Mouse (Mus musculus) kidney, postnatal 0 days (tissue): ENCODE measurements around the gene Dock1. TPM values are rescaled to one million over a fixed set of nuclear protein-coding genes. Genes with fewer than 3 reads are reported as not detected.

Experiments used
- ATAC-seq: fragments of 200-750 bp; cut with Nextera tagmentation; replicated peaks from 2 replicates; pipeline ENCODE4 v1.8.0; 2017; ENCODE audit warnings: low read depth, moderate number of reproducible peaks, moderate TSS enrichment, moderate library complexity; ENCODE audit not compliant: low FRiP score
- DNase-seq: peaks from one replicate; pipeline ENCODE4 v3.0.0-alpha.2; 2016; ENCODE audit warnings: low spot score
- H3K27ac ChIP-seq: fragments of 300-500 bp; sonication (generic); 2 replicates; pipeline ENCODE4 v1.5.1; 2014; ENCODE audit warnings: mild to moderate bottlenecking
- H3K27me3 ChIP-seq: fragments of 300-500 bp; sonication (generic); 2 replicates; pipeline ENCODE4 v1.6.1; 2014; ENCODE audit warnings: low read length, mixed read lengths; ENCODE audit not compliant: insufficient read depth
- H3K36me3 ChIP-seq: fragments of 300-500 bp; sonication (generic); 2 replicates; pipeline ENCODE4 v1.6.1; 2014; ENCODE audit warnings: low read length, mixed read lengths; ENCODE audit not compliant: insufficient read depth
- H3K4me1 ChIP-seq: fragments of 300-500 bp; sonication (generic); replicated peaks from 2 replicates; pipeline ENCODE4 v1.6.1; 2014; ENCODE audit warnings: antibody characterized with exemption, low read length, mixed read lengths; ENCODE audit not compliant: insufficient read depth
- H3K4me2 ChIP-seq: fragments of 300-500 bp; sonication (generic); 2 replicates; pipeline ENCODE4 v1.6.1; 2014; ENCODE audit warnings: mild to moderate bottlenecking, low read length, moderate library complexity, mixed read lengths
- H3K4me3 ChIP-seq: fragments of 300-500 bp; sonication (generic); replicated peaks from 2 replicates; pipeline ENCODE4 v1.5.1; 2014; ENCODE audit warnings: low read depth, low read length
- H3K9ac ChIP-seq: fragments of 300-500 bp; sonication (generic); 2 replicates; pipeline ENCODE4 v1.6.1; 2014; ENCODE audit warnings: low read depth, low read length
- H3K9me3 ChIP-seq: fragments of 300-500 bp; sonication (generic); replicated peaks from 2 replicates; pipeline ENCODE4 v1.6.1; 2016; ENCODE audit warnings: low read length, inconsistent platforms, mixed read lengths
- CTCF ChIP-seq: IDR thresholded peaks from 2 replicates; pipeline ENCODE4 v1.5.1; 2016; ENCODE audit warnings: antibody characterized with exemption, low read depth, mild to moderate bottlenecking, moderate library complexity
- WGBS: fragments of 180-500 bp; shearing (Covaris S2); extraction: QIAGEN DNeasy Blood & Tissue Kit; methylation state at CpG from one replicate; pipeline ENCODE4 v1.1.7; 2014; 5-methylcytosine and 5-hydroxymethylcytosine counted together
- polyA plus RNA-seq: library from polyadenylated mRNA; unstranded; fragments of >200 nt; fragmentation: Nextera tagmentation; extraction: Ambion mirVana; gene quantifications from 2 replicates; pipeline ENCODE4 v1.2.1, GENCODE M21; 2015

Gene Dock1
- polyA plus RNA-seq, 1 experiment from 2014 or later: 23.9 TPM

DNA sequence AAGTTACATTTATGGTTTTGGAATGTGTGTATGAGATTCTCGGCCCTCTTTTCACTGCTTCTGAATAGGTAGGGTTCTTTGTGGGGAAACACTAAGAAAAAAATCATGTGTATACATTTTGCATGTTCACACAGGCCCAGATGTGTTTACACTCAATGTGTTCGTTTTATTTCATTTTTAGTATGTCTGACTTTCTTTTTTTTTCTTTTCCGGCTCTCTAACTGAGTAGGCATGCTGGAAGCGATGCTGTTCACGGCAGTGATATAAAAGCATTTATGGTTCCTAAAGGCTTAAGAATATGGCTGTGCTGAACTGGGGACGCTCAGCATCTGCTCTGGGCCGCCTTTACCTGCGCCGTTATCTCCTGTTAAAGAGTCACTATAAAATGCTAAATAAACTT is 52.5 kb downstream of the Dock1 start:
- H3K4me2 ChIP-seq: no peak overlapping the region
- no peak overlapping the region for H3K27ac ChIP-seq
- TF ChIP-seq CTCF: no peak
- no peaks in the 10 kb centered on the region for H3K27me3 ChIP-seq
- ATAC-seq (no peak), DNase-seq (no peak)
- no peak overlapping the region for H3K4me3 ChIP-seq
- H3K9ac ChIP-seq: no peak overlapping the region
- H3K4me1 ChIP-seq: peaks cover 5% of the 10 kb centered on the region; the same call in 1 of the 2 replicates
- 0 out of 2 replicates have a peak, but pooled peaks cover 7% of the 10 kb centered on the region for H3K36me3 ChIP-seq
- 86% methylated on average over 9 of the region's 9 CpGs for WGBS
- H3K9me3 ChIP-seq: no peaks in the 10 kb centered on the region

DNA sequence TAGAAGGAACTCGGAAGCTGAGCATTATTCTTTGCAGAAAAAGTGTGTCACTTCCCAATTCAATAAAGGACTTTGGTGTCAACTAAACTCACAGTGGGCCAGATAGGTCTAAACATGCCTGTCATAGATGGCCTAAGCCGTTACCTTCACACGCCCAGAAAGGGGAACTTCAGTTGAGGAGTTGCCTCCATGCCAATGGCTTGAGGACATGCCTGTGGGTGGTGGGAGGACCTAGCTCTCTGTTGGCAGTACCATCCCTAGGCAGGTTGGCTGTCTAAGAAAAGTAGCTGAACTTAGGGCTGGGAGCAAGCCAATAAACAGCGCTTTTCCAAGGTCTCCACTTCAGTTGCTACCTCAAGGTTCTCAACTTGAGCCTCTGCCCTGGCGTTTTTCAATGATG is 53.1 kb downstream of the Dock1 start:
- TF ChIP-seq CTCF: no peak
- ATAC-seq: no peak
- H3K4me2 ChIP-seq: no peak overlapping the region
- H3K9ac ChIP-seq: no peak overlapping the region
- H3K4me1 ChIP-seq: peaks cover 5% of the 10 kb centered on the region; the same call in 1 of the 2 replicates
- no peak for DNase-seq
- WGBS: 82% methylated on average over 5 of the region's 5 CpGs
- H3K9me3 ChIP-seq: no peaks in the 10 kb centered on the region
- H3K36me3 ChIP-seq: 0 out of 2 replicates have a peak, but pooled peaks cover 7% of the 10 kb centered on the region
- H3K4me3 ChIP-seq: no peak overlapping the region
- H3K27ac ChIP-seq: no peak overlapping the region
- no peaks in the 10 kb centered on the region for H3K27me3 ChIP-seq

- Histone ChIP-seq H3K9me3 (no peaks in the 10 kb centered on the region), H3K4me2 (no peak overlapping the region), H3K4me1 (peaks cover 5% of the 10 kb centered on the region; the same call in 1 of the 2 replicates), H3K9ac (no peak overlapping the region), H3K36me3 (0 out of 2 replicates have a peak, but pooled peaks cover 7% of the 10 kb centered on the region), H3K4me3 (no peak overlapping the region), H3K27ac (no peak overlapping the region), H3K27me3 (no peaks in the 10 kb centered on the region)
- no peak for TF ChIP-seq CTCF
- ATAC-seq (no peak), DNase-seq (no peak)
- 41% methylated on average over 7 of the region's 7 CpGs for WGBS
Observed at GRCm38 (mm10) chr7:134724841-134725240, 54.4 kb downstream of the Dock1 start.

- no peak for DNase-seq
- ATAC-seq: no peak
- no peaks in the 10 kb centered on the region for H3K9me3 ChIP-seq
- H3K36me3 ChIP-seq: peaks cover 11% of the 10 kb centered on the region; the same call in 1 of the 2 replicates
- no peak overlapping the region for H3K27ac ChIP-seq
- H3K9ac ChIP-seq: no peak overlapping the region
- WGBS: 50% methylated on average over 11 of the region's 11 CpGs
- peaks cover 5% of the 10 kb centered on the region; the same call in 1 of the 2 replicates for H3K4me1 ChIP-seq
- no peak for TF ChIP-seq CTCF
- H3K27me3 ChIP-seq: no peaks in the 10 kb centered on the region
- H3K4me2 ChIP-seq: no peak overlapping the region
- H3K4me3 ChIP-seq: no peak overlapping the region
Observed at GRCm38 (mm10) chr7:134725551-134726529, 55.4 kb downstream of the Dock1 start.

GRCm38 (mm10) chr7:134726530-134727258 is 56.2 kb downstream of the Dock1 start:
- TF ChIP-seq CTCF: no peak

GRCm38 (mm10) chr7:134729348-134729747 is 58.9 kb downstream of the Dock1 start:
- H3K36me3 ChIP-seq: peaks cover 22% of the 10 kb centered on the region; the same call in 1 of the 2 replicates
- ATAC-seq (no peak), DNase-seq (no peak)
- H3K4me2 ChIP-seq: no peak overlapping the region
- no peak overlapping the region for H3K4me3 ChIP-seq
- H3K27ac ChIP-seq: no peak overlapping the region
- no peak overlapping the region for H3K9ac ChIP-seq
- peaks cover 3% of the 10 kb centered on the region; the same call in 1 of the 2 replicates for H3K4me1 ChIP-seq
- H3K9me3 ChIP-seq: no peaks in the 10 kb centered on the region
- no peak for TF ChIP-seq CTCF
- H3K27me3 ChIP-seq: no peaks in the 10 kb centered on the region

More at GRCm38 (mm10) chr7:134726530-134727258, 56.2 kb downstream of the Dock1 start:
- no peak overlapping the region for H3K4me2 ChIP-seq
- peaks cover 11% of the 10 kb centered on the region; the same call in 1 of the 2 replicates for H3K36me3 ChIP-seq
- no peaks in the 10 kb centered on the region for H3K9me3 ChIP-seq
- no peak for ATAC-seq
- H3K27me3 ChIP-seq: no peaks in the 10 kb centered on the region
- DNase-seq: no peak
- no peak overlapping the region for H3K4me3 ChIP-seq
- H3K4me1 ChIP-seq: peaks cover 5% of the 10 kb centered on the region; the same call in 1 of the 2 replicates
- H3K27ac ChIP-seq: no peak overlapping the region
- no peak overlapping the region for H3K9ac ChIP-seq
- WGBS: 86% methylated on average over 5 of the region's 5 CpGs
